Mouse (Mus musculus) hindbrain, embryonic 12.5 days (tissue): ENCODE results near the gene 4930402H24Rik. TPM values are rescaled to one million over a fixed set of nuclear protein-coding genes. Genes with fewer than 3 reads are reported as not detected.

ENCODE experiments used
- ATAC-seq: fragments of 200-750 bp; cut with Nextera tagmentation; 2 replicates; pipeline ENCODE4 v1.8.0; 2017; ENCODE audit warnings: moderate TSS enrichment; ENCODE audit not compliant: low FRiP score
- H3K27ac ChIP-seq: fragments of 300-500 bp; sonication (generic); 2 replicates; pipeline ENCODE4 v1.5.1; 2016; ENCODE audit warnings: mild to moderate bottlenecking
- H3K27me3 ChIP-seq: fragments of 300-500 bp; sonication (generic); 2 replicates; pipeline ENCODE4 v1.6.1; 2016; ENCODE audit warnings: mild to moderate bottlenecking
- H3K36me3 ChIP-seq: fragments of 300-500 bp; sonication (generic); 2 replicates; pipeline ENCODE4 v1.6.1; 2016; ENCODE audit warnings: mild to moderate bottlenecking
- H3K4me1 ChIP-seq: fragments of 300-500 bp; sonication (generic); 2 replicates; pipeline ENCODE4 v1.6.1; 2016
- H3K4me2 ChIP-seq: fragments of 300-500 bp; sonication (generic); replicated peaks from 2 replicates; pipeline ENCODE4 v1.6.1; 2016; ENCODE audit warnings: mild to moderate bottlenecking
- H3K4me3 ChIP-seq: fragments of 300-500 bp; sonication (generic); 2 replicates; pipeline ENCODE4 v1.5.1; 2016; ENCODE audit warnings: mild to moderate bottlenecking
- H3K9ac ChIP-seq: fragments of 300-500 bp; sonication (generic); 2 replicates; pipeline ENCODE4 v1.6.1; 2016; ENCODE audit warnings: mild to moderate bottlenecking, moderate library complexity
- H3K9me3 ChIP-seq: fragments of 300-500 bp; sonication (generic); replicated peaks from 2 replicates; pipeline ENCODE4 v1.6.1; 2016; ENCODE audit warnings: mild to moderate bottlenecking
- WGBS: fragments of 180-500 bp; shearing (Covaris S2); methylation state at CpG from one replicate; pipeline ENCODE4 v1.1.7; 2016; 5-methylcytosine and 5-hydroxymethylcytosine counted together
- polyA plus RNA-seq: library from polyadenylated mRNA; unstranded; fragments of >200 nt; fragmentation: Nextera tagmentation; extraction: Ambion mirVana; gene quantifications from 2 replicates; pipeline ENCODE4 v1.2.1, GENCODE M21; 2016

4930402H24Rik gene
- polyA plus RNA-seq: 98.2 and 105 TPM in 2 replicates

- no peaks in the 10 kb centered on the region for H3K9me3 ChIP-seq
- peak within 1 kb of the TSS; percentile 100 for H3K4me3 ChIP-seq
- peak; percentile 99 for ATAC-seq
- H3K27me3 ChIP-seq: no peaks in the 10 kb centered on the region
- H3K9ac ChIP-seq: peak within 1 kb of the TSS; percentile 94
- H3K27ac ChIP-seq: peak within 1 kb of the TSS; percentile 89
- whole genome bisulfite sequencing: 4% methylated on average over 49 of the region's 50 CpGs
- H3K4me2 ChIP-seq: peak within 1 kb of the TSS; percentile 90
- no peaks in the 10 kb centered on the region for H3K36me3 ChIP-seq
- peaks cover 18% of the 10 kb centered on the region for H3K4me1 ChIP-seq
These were observed at the start of gene 4930402H24Rik, which contains the start of gene Atrn for GRCm38 (mm10) chr2:130905751-130906583. Gene 4930402H24Rik, minus strand, starts transcription at chr2:130906406. Gene Atrn, plus strand, starts transcription at chr2:130906495.

GRCm38 (mm10) chr2:130950548-130950947 lies 44.3 kb upstream of the 4930402H24Rik start:
- no peak overlapping the region for H3K9ac ChIP-seq
- no peak overlapping the region for H3K4me3 ChIP-seq
- H3K4me1 ChIP-seq: no peaks in the 10 kb centered on the region
- 0% methylated on average over 1 of the region's 1 CpGs for WGBS
- ATAC-seq: peak; percentile 48
- H3K9me3 ChIP-seq: no peaks in the 10 kb centered on the region
- peaks cover 7% of the 10 kb centered on the region; the same call in 1 of the 2 replicates for H3K36me3 ChIP-seq
- H3K4me2 ChIP-seq: no peak overlapping the region
- H3K27me3 ChIP-seq: no peaks in the 10 kb centered on the region
- no peak overlapping the region for H3K27ac ChIP-seq

GRCm38 (mm10) chr2:130949781-130950180 lies 43.6 kb upstream of the 4930402H24Rik start:
- H3K27me3 ChIP-seq: no peaks in the 10 kb centered on the region
- H3K36me3 ChIP-seq: peaks cover 7% of the 10 kb centered on the region; the same call in 1 of the 2 replicates
- no peaks in the 10 kb centered on the region for H3K4me1 ChIP-seq
- no peak overlapping the region for H3K4me3 ChIP-seq
- no peak overlapping the region for H3K9ac ChIP-seq
- H3K9me3 ChIP-seq: no peaks in the 10 kb centered on the region
- 88% methylated on average over 2 of the region's 2 CpGs for WGBS
- H3K27ac ChIP-seq: no peak overlapping the region
- no peak overlapping the region for H3K4me2 ChIP-seq
- ATAC-seq: no peak

GRCm38 (mm10) chr2:130932865-130933264 lies 26.7 kb upstream of the 4930402H24Rik start:
- 93% methylated on average over 12 of the region's 12 CpGs for WGBS
- Histone ChIP-seq H3K4me1 (no peaks in the 10 kb centered on the region), H3K27me3 (no peaks in the 10 kb centered on the region), H3K36me3 (peaks cover 4% of the 10 kb centered on the region; the same call in 1 of the 2 replicates), H3K4me2 (no peak overlapping the region), H3K4me3 (no peak overlapping the region), H3K9me3 (no peaks in the 10 kb centered on the region), H3K27ac (no peak overlapping the region), H3K9ac (no peak overlapping the region)
- no peak for ATAC-seq

- Histone ChIP-seq H3K4me3 (no peak overlapping the region), H3K4me2 (no peak overlapping the region), H3K36me3 (no peaks in the 10 kb centered on the region), H3K27me3 (no peaks in the 10 kb centered on the region), H3K4me1 (no peaks in the 10 kb centered on the region), H3K27ac (no peak overlapping the region), H3K9ac (no peak overlapping the region), H3K9me3 (no peaks in the 10 kb centered on the region)
- ATAC-seq: no peak
- 92% methylated on average over 5 of the region's 5 CpGs for WGBS
These were observed 23.8 kb upstream of the 4930402H24Rik start for GRCm38 (mm10) chr2:130929994-130930393.

- H3K4me3 ChIP-seq: no peak overlapping the region
- H3K27ac ChIP-seq: no peak overlapping the region
- no peaks in the 10 kb centered on the region for H3K36me3 ChIP-seq
- H3K4me2 ChIP-seq: no peak overlapping the region
- H3K4me1 ChIP-seq: no peaks in the 10 kb centered on the region
- H3K9me3 ChIP-seq: no peaks in the 10 kb centered on the region
- no peaks in the 10 kb centered on the region for H3K27me3 ChIP-seq
- ATAC-seq: no peak
- no peak overlapping the region for H3K9ac ChIP-seq
These were observed 22.3 kb upstream of the 4930402H24Rik start for GRCm38 (mm10) chr2:130928530-130928929.

- Histone ChIP-seq H3K9ac (no peak overlapping the region), H3K9me3 (no peaks in the 10 kb centered on the region), H3K36me3 (no peaks in the 10 kb centered on the region), H3K4me3 (no peak overlapping the region), H3K27ac (no peak overlapping the region), H3K4me1 (no peaks in the 10 kb centered on the region), H3K27me3 (no peaks in the 10 kb centered on the region), H3K4me2 (no peak overlapping the region)
- ATAC-seq: no peak
- 91% methylated on average over 4 of the region's 4 CpGs for WGBS
These were observed 21.8 kb upstream of the 4930402H24Rik start for GRCm38 (mm10) chr2:130928031-130928430.

GRCm38 (mm10) chr2:130924950-130925349 lies 18.7 kb upstream of the 4930402H24Rik start:
- no peaks in the 10 kb centered on the region for H3K9me3 ChIP-seq
- H3K4me2 ChIP-seq: no peak overlapping the region
- no peak overlapping the region for H3K4me3 ChIP-seq
- H3K36me3 ChIP-seq: no peaks in the 10 kb centered on the region
- H3K9ac ChIP-seq: no peak overlapping the region
- no peaks in the 10 kb centered on the region for H3K4me1 ChIP-seq
- 80% methylated on average over 2 of the region's 2 CpGs for WGBS
- ATAC-seq: no peak
- no peaks in the 10 kb centered on the region for H3K27me3 ChIP-seq
- H3K27ac ChIP-seq: no peak overlapping the region

GRCm38 (mm10) chr2:130919062-130919593 lies 12.9 kb upstream of the 4930402H24Rik start:
- H3K9ac ChIP-seq: no peak overlapping the region
- no peak for ATAC-seq
- H3K4me3 ChIP-seq: no peak overlapping the region
- H3K27ac ChIP-seq: no peak overlapping the region
- H3K36me3 ChIP-seq: no peaks in the 10 kb centered on the region
- H3K4me1 ChIP-seq: 0 out of 2 replicates have a peak, but pooled peaks cover 9% of the 10 kb centered on the region
- H3K27me3 ChIP-seq: no peaks in the 10 kb centered on the region
- WGBS: 81% methylated on average over 5 of the region's 5 CpGs
- H3K4me2 ChIP-seq: no peak overlapping the region
- H3K9me3 ChIP-seq: no peaks in the 10 kb centered on the region

- no peak overlapping the region for H3K27ac ChIP-seq
- H3K9ac ChIP-seq: no peak overlapping the region
- 0 out of 2 replicates have a peak, but pooled peaks cover 9% of the 10 kb centered on the region for H3K4me1 ChIP-seq
- no peak overlapping the region for H3K4me3 ChIP-seq
- 96% methylated on average over 1 of the region's 1 CpGs for WGBS
- ATAC-seq: no peak
- H3K9me3 ChIP-seq: no peaks in the 10 kb centered on the region
- no peaks in the 10 kb centered on the region for H3K36me3 ChIP-seq
- no peaks in the 10 kb centered on the region for H3K27me3 ChIP-seq
- no peak overlapping the region for H3K4me2 ChIP-seq
These were observed 11.5 kb upstream of the 4930402H24Rik start for GRCm38 (mm10) chr2:130917686-130918085.

GRCm38 (mm10) chr2:130916521-130917147 lies 10.4 kb upstream of the 4930402H24Rik start:
- Histone ChIP-seq H3K36me3 (no peaks in the 10 kb centered on the region), H3K4me2 (no peak overlapping the region), H3K4me1 (0 out of 2 replicates have a peak, but pooled peaks cover 9% of the 10 kb centered on the region), H3K4me3 (no peak overlapping the region), H3K27ac (no peak overlapping the region), H3K9ac (no peak overlapping the region), H3K27me3 (no peaks in the 10 kb centered on the region), H3K9me3 (no peaks in the 10 kb centered on the region)
- no peak for ATAC-seq
- 33% methylated on average over 3 of the region's 3 CpGs for WGBS

GRCm38 (mm10) chr2:130914873-130915272 lies 8.7 kb upstream of the 4930402H24Rik start:
- no peaks in the 10 kb centered on the region for H3K27me3 ChIP-seq
- WGBS: 86% methylated on average over 1 of the region's 1 CpGs
- H3K4me2 ChIP-seq: no peak overlapping the region
- H3K9ac ChIP-seq: no peak overlapping the region
- H3K4me1 ChIP-seq: 0 out of 2 replicates have a peak, but pooled peaks cover 9% of the 10 kb centered on the region
- no peaks in the 10 kb centered on the region for H3K9me3 ChIP-seq
- H3K27ac ChIP-seq: no peak overlapping the region
- ATAC-seq: no peak
- no peak overlapping the region for H3K4me3 ChIP-seq
- no peaks in the 10 kb centered on the region for H3K36me3 ChIP-seq
